Mouse (Mus musculus): ENCODE measurements around the gene Smchd1.
"Not testable (repeated sequence)": the region's sequence is repeated elsewhere in the genome, so short reads cannot be mapped to it uniquely, and the experiment has no call there.

Smchd1 gene

DNA sequence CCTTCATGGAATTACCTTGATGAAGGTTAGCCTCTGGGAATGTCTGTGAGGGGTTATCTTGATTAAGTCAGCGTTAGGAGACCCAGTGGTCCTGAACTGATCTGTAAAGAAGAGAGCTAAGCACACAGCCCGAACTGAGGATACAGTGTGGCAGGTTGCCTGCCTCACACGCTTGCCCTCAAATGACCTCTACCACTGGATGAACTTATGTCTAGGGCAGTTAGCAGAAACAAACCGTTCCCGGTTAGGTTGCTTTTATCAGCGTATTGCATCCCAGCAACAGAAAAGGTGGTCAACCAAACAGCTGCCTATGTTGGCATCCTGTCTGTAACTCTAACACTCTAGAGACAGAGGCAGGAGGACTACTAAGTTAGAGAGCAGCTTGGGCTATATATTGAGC is 30.0 kb downstream of the Smchd1 start:
- DNase-seq (ENCODE audit: low read depth) = no peak

DNA sequence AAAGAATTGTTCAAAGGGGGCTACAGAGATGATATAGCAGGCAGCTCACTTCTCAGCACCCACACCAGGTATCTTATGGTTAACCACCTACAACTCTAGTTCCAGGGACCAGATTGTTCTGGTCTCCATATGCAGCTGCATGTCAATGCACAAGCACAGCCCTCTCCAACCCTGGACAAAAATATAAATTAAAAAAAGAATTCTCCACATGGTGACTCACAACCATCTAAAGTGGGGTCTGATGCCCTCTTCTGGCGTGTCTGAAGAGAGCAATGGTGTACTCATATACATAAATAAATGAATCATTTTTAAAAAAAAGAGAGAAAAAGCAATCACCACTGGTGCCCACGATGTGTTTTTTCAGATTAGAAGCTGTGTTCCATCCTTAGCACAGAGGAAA is 30.4 kb downstream of the Smchd1 start:
- DNase-seq (ENCODE audit: low read depth) = no peak

GRCm38 (mm10) chr17:71444126-71444525 is 31.0 kb downstream of the Smchd1 start:
- no peak for DNase-seq (ENCODE audit: low read depth)

GRCm38 (mm10) chr17:71443273-71443672 is 31.9 kb downstream of the Smchd1 start:
- no peak for DNase-seq (ENCODE audit: low read depth)

DNA sequence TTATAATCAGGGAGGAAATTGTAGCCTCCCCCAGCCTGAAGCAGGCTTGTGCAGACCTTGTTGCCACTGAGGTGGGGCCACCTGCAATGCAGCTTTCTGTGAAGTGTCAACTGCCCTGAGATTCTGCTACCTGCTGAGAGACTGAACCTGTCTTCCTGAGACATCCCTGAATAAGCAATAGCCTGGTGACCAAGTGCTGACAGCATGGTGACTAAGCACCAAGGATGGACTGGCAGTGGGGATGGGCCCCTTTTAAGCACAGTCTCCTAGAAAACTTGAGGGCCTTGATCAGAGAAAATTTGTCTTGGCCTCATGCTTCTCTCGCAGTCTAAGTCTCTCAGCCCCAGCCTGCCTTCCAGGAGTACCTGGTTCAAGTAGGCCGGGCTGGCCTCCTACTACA is 52.6 kb downstream of the Smchd1 start:
- DNase-seq (ENCODE audit: low read depth) = not testable (repeated sequence)

DNA sequence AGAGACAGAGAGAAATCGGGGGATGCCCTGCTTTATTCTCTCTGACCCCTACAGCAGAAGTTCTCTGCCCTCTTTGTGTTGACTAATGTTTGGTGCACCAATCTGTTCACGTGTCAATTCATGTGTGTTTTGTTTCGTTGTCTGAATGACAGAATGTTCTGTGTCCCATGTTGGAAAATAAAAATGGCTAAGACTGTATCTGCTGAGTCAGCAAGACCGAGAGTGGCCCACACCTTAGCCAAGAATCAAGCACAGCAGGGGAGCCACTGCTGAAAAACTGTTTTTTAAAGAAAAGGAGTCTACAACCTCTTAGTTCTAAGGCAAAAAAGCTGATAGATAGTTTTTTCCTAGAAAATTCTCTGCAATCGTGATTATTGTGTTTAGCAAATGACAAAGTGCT is 55.7 kb downstream of the Smchd1 start:
- DNase-seq (ENCODE audit: low read depth) = not testable (repeated sequence)

GRCm38 (mm10) chr17:71417008-71417407 is 58.1 kb downstream of the Smchd1 start:
- DNase-seq (ENCODE audit: low read depth) = no peak

DNA sequence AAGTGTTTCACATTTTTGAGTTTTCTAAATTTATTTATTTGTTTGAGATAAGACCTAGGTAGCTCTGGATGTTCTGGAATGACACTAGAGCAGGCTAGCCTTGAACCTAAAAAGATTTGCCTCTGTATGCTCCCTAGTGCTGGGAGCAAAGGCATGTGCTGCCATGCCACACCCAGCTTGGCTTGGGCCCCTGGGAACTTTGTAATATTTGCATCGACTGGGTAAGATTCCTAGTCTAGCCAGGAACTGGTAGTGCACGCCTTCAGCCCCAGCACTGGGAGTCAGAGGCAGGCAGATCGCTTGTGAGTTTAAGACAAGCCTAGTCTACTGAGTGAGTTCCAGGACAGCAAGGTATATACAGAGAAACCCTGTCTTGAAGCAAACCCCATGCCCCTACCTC is 87.7 kb downstream of the Smchd1 start:
- DNase-seq (ENCODE audit: low read depth) = no peak

- no peak for DNase-seq (ENCODE audit: low read depth)
These were observed 94.8 kb downstream of the Smchd1 start for GRCm38 (mm10) chr17:71380346-71380745.

GRCm38 (mm10) chr17:71377901-71378300 is 97.2 kb downstream of the Smchd1 start:
- DNase-seq (ENCODE audit: low read depth) = no peak

DNA sequence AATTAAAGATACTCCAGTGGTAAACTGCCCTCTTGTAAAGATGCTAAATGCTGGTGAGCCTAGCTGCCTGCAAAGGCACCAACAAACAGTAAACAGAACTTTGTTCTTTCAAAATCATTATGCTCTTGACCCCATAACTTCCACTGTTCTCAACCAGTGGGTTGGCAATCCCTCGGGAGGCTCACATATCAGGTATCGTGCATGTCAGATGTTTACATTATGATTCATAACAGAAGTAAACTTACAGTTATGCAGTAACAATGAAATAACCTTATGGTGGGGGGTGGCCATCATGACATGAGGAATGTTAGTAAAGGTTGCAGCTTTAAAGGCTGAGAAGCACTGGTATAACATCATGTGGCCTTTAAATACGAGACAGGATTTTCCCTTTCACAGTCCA is 119.6 kb downstream of the Smchd1 start:
- DNase-seq (ENCODE audit: low read depth) = no peak

- no peak for DNase-seq (ENCODE audit: low read depth)
These were observed 120.9 kb downstream of the Smchd1 start for GRCm38 (mm10) chr17:71354205-71354604.

DNA sequence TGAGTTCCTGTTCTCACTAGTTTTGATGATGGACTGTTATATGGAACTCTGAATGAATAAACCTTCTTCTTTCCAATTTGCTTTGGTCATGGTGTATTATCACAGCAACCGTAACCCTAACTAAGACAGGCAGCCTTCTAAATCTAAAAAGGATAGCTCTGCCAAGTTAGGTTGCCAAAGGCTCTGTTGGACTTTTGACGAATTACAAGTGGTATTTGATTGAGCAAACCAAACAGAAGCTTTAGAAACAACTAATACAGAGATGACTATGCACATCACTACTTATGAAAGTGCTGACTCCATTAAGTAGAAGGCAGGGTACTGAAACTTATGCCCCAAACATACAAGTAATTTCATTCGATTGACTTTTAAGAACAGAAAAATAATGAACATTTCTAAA is 127.0 kb downstream of the Smchd1 start:
- DNase-seq (ENCODE audit: low read depth) = no peak

GRCm38 (mm10) chr17:71342006-71342405 is 133.1 kb downstream of the Smchd1 start:
- no peak for DNase-seq (ENCODE audit: low read depth)

DNA sequence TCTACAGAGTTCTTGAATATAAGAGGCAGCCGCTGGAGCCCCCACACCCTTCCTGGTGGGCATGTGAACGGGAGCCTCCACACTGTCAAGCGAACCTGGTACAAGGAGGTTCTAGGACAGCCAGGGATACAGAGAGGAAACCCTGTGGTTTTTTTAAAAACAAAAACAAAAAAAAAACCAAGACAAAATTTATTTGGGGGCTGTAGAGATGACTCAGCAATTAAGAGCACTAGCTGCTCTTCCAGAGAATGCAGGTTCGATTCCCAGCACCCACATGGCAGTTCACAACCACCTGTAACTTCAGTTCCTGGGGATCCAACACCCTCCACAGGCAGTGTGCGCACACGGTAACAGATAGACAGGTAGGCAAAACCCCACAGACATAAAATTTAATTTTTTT is 136.5 kb downstream of the Smchd1 start:
- DNase-seq (ENCODE audit: low read depth) = no peak

GRCm38 (mm10) chr17:71337546-71337945 is 137.6 kb downstream of the Smchd1 start:
- DNase-seq (ENCODE audit: low read depth) = no peak

GRCm38 (mm10) chr17:71336421-71336820 is 138.7 kb downstream of the Smchd1 start:
- no peak for DNase-seq (ENCODE audit: low read depth)

GRCm38 (mm10) chr17:71332298-71332697 is 142.8 kb downstream of the Smchd1 start:
- no peak for DNase-seq (ENCODE audit: low read depth)

DNA sequence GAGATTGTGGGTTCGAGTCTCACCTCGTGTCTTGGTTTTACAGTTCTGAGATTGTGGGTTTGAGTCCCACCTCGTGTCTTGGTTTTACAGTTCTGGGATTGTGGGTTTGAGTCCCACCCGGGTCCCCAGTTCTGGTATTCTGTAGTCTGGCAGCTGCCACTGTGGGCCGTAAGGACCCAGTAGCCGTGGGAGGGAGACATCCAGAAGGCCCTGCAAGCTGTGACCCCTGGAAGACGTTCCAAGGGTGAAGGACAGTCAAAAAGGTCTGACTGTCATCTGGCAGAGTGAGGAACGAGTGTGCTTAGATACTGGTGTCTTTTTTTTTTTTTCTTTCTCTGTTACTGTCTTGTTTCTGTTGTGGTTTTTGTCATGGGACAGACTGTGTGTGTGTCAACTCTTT is 154.4 kb downstream of the Smchd1 start:
- DNase-seq (ENCODE audit: low read depth) = not testable (repeated sequence)

- DNase-seq (ENCODE audit: low read depth) = no peak
These were observed 155.8 kb downstream of the Smchd1 start for GRCm38 (mm10) chr17:71319361-71319760.

GRCm38 (mm10) chr17:71317571-71317970 is 157.6 kb downstream of the Smchd1 start:
- no peak for DNase-seq (ENCODE audit: low read depth)

DNA sequence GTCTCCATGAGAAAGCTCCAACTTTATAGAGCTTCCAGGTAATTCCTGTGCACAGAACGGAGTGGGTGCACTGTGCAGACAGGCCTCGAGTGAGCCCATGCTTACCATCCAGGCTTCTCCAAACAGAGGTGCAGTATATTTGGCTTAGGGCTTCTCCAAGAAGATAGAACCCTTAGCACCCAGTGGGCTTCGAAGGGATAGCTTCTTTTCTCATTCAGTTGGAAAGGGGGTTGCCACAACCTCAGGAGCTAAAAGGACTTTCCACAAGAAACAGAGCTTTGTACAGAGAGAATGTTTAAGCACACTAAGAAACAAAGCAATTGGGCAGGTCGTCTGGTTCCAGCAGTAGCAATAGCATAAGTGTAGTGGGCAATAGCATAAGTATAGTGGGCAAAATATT is 160.8 kb downstream of the Smchd1 start:
- no peak for DNase-seq (ENCODE audit: low read depth)

- DNase-seq (ENCODE audit: low read depth) = peak; percentile 25
These were observed 163.6 kb downstream of the Smchd1 start, which contains the start of gene Emilin2 for GRCm38 (mm10) chr17:71311340-71312171. Gene Emilin2, minus strand, starts transcription at chr17:71311978.
